Mouse (Mus musculus) right cerebral cortex, postnatal 14 days (tissue): ENCODE measurements around the gene Kpna2.
A peak's percentile ranks its signal among the peaks of the same experiment; 100 is the strongest.

ENCODE experiments used
- DNase-seq: peaks from one replicate; pipeline ENCODE4 v3.0.0; 2022

Gene Kpna2

DNA sequence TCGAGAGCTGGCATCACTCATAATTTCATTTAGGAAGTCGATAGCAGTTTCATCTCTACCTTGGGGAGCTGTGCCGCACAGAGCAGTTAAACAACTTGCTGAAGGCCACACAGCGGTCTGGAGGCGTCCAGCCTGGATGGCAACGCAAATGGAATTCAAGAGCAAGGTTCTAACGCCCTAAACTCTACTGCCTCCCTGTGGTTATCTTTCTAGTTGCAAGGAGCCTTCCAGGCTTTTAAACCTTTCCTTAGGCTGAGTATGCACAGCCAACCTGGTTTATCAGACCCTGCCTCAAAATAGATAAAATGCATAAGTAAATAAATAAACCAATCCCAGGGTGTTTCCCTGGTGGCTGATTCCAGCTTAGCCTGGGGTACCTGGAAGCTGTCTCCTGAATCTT is 18.9 kb downstream of the Kpna2 start:
- peak; percentile 28 for DNase-seq

DNA sequence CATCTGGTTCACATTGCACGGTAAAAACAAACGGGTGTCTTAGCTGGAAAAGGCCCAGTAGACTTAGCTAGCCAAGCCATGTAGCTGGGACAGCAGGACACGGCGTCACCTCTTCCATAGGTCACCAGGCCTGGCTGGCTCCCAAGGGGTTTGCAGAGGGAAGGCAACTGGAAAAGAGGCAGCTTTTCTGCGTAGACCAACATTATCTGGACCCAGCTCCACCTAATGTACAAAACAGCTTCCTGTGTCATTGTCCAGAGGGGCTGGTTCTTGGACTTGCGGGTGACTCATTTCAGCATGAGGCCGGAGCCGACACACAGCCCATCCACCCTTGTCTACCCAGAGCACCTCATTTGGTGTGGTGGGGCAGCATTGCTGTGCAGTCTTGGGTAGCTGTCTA is 23.1 kb downstream of the Kpna2 start:
- DNase-seq, result no peak

DNA sequence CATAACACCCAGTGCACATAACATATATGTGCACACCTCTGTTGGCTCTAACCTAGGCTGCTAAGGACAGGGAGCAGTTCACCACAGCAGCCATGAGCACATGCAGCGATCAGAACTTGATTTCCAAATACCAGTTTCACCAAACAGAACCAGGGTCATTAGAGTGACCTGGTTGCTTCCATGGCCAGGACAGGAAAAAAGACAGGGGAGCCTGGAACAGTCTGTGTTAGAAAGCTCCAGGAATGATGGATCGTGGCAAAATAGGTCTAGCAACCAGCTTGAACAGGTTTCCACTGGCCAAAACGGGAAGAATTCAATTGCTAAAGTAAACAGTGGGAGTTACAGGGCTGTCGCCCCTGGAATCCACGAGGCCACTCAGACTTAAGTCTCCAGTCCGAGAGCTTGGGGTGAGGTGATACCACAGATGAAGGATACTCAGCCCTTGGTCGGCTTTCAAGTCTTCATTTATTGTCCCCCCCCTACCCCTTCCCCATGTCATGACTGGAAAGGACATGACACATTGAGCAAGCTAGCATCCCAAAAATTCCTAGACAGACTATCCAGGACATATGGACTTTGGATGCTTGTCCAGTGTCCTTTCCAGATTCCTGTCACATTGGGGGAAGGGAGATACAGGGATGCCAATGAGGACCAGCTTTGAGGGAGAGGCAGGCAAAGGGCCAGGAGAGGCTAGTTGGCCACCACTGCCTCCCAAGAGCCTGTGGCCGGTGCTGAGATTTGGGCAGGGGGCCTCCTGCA is 23.7 kb downstream of the Kpna2 start:
- no peak for DNase-seq

DNA sequence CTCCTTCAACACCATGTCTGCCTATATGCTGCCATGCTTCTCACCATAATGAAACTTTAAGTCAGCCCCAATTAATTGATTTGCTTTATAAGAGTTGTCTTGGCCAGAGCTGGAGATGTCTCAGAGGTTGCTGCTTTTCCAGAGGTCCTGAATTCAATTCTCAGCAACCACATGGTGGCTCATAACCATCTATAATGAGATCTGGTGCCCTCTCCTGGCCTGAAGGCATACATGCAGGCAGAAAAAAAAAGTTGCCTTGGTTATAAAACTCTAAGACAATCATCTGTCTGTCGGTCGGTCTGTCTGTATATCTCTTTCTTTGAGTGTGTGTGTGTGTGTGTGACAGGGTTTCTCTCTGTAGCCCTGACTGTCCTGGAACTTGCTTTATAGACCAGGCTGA is 24.9 kb downstream of the Kpna2 start:
- no peak for DNase-seq

- no peak for DNase-seq
Measured at GRCm38 (mm10) chr11:106973016-106973415, 26.3 kb downstream of the Kpna2 start.

DNA sequence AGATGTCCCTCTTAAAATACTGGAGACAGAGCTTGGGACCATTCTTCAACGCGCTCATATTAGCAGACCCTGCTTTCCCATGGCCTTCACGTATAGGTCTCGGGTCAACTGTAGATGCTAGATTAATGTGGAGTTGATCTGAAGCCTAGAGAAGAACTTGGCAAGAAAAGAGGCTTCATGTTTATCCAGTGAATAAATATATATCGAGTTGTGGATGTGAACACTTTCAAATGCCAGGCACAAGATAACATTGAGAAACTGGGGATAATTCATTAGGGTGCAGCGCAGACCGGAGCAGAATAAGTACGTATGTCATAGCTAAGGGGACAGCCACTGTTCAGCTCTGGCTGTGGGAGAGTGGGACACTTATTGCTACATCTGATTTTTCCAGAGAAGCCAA is 29.5 kb downstream of the Kpna2 start:
- DNase-seq, result no peak

DNA sequence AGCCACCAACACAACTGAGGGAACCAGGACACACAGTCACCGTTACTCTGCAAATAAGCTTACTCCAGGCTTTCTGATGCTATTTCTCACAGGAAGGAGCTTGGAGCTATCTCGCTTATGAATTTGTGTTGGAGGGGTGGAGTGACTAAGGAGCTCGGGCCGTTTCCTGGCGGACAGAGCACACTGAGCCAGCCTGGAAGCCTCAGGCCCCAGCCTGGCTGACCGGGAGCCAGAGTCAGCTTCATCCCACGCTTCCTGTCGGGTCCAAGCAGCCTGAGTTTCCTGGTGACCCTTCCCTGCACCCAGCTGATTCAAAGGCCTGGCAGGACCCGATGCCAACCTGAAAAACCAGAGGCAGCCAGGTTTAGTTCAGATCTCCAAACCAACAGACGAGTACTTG is 31.7 kb downstream of the Kpna2 start:
- DNase-seq, result no peak

GRCm38 (mm10) chr11:106965881-106966280 is 33.5 kb downstream of the Kpna2 start:
- no peak for DNase-seq

DNA sequence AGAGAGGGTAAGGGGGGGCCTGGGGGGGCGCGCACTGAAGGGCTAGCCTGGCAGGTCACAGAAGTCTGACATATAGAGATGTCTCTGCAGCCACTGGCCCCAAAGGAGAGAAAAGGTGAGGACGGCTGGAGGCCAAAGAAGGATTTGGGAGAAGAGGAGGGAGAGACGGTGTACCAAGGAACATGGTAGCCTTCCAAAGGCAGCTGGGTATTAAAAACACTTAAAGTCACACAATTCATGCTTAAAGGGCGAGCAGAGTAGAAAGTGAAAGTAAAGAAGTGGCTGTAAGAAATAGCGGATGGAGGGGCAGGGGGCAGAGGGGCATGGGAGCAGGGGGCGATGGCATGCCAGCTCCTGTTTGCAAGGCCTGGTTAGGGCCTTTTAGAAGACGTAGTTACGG is 37.0 kb downstream of the Kpna2 start:
- no peak for DNase-seq

DNA sequence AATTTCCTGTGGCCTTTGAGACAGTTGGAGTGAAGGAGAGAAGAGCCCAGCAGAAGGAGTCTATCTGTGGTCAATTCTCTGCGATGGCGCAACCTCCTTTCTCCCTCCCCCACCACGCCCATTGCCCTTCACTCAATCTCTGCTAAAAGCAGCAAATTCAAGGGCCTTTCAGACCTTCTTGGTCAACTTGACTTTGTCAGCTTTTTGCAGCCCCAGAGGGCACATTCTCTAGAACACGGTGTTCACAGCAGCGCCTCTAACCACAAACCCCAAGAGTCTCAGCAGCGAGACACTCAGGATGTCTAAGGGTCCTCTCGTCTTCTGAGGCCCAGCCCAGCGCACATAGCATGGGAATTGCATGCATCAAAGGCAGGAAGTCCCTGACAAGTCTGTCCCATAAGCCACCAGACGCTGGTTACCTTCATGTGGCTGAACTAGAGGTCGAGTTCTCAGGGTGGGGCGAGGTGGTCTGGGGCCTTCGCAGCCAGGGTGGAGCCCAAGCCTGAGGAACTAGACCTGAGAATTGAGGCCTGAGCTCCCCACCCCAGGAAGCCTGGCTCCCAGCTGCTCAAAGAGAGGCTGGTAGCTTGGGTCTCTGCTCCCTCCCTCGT is 37.8 kb downstream of the Kpna2 start:
- DNase-seq, result no peak

DNA sequence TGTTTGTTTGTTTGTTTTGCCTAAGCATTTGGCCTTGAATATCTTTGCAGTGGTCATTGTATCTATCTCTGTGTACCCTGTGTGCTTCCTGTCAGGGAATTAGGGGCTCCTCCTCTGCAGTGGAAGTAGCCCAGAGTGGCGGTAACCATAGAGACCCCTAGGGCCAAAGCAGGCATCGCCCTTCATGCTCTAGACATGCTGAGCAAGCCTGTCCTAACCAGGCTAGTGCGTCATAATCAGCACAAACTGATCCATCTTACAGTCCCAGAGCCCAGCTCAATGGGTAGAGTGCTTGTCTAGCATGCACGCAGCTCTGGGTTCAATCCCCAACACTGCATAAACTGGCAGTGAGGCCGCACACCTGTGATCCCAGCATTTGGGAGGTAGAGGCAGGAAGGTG is 40.2 kb downstream of the Kpna2 start:
- no peak for DNase-seq

DNA sequence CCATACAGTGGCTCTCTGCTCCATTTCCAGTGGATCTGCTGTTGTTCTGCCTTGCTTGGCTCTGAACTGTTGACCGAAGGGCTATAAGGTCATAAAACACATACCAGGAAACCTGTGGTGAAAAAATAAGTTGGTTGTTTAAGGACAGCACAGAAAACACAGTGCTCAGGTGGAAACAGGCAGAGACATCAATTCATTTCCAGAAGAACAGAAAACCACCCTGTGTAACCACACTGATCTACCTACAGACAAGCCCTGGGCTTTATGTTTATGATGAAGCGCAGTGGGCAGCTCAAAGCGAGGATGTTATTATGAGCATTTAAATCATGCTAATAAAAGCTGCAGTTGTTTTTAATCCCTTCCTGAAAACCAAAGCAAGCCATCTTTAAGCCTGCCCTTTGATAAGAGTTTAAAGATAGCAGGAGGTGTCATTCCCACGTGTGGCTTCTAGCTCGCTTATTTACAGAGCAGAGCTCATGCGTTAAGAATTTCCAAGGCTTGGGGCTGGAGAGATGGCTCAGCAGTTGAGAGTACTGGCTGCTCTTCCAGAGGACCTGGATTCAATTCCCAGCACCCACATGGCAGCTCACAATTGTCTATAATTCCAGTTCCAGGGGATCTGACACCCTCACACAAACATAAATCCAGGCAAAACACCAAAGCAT is 40.8 kb downstream of the Kpna2 start:
- no peak for DNase-seq

DNA sequence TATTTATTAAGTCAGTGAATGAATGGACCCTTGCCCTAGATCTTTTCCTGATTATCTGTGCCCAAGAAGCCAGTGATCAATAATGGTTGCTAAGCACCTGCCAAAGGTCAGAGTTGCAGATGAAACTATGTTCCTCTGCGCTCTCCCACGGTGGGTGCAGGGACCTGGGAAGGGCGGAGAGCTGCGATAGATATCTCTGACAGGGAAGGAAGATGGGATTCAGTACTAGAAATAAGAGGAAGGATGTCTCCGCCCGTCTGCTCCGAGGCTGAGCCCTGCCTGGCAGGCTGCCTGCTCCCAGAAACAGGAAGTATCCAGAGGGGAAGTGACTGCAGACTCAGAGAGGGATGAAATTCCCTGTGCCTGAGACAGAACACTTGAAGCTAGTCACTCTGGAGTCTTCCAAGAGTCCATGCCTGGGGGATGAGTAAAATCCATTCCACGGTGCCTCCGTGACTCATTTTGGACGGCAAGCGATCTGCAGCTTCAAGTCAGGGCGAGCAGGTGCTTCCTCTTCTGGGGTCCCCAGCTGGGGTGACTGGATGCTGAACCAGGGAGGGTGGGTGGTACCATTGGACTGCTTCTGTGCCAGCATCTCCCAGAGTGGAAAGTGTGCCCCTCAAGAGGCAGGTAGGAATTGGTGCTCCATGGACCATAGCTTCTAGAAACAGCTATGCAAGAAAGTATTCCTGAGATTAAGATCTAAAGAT is 41.9 kb downstream of the Kpna2 start:
- DNase-seq, result peak; percentile 27

- no peak for DNase-seq
Measured at GRCm38 (mm10) chr11:106954566-106954965, 44.8 kb downstream of the Kpna2 start.

- no peak for DNase-seq
Measured at GRCm38 (mm10) chr11:106954116-106954515, 45.2 kb downstream of the Kpna2 start.
